Mouse (Mus musculus): ENCODE results near the gene Atxn2.
A peak's percentile ranks its signal among the peaks of the same experiment; 100 is the strongest.
"Not testable (repeated sequence)": the region's sequence is repeated elsewhere in the genome, so short reads cannot be mapped to it uniquely, and the experiment has no call there.

The Atxn2 gene

GRCm38 (mm10) chr5:121834991-121835747, 124.0 kb downstream of the Atxn2 start:
- no peak for DNase-seq (ENCODE audit: low spot score in 2 of 2)

GRCm38 (mm10) chr5:121835949-121836691, 125.0 kb downstream of the Atxn2 start:
- peak in 1 of 2 experiments; percentile 68 for DNase-seq (ENCODE audit: low spot score in 2 of 2)

DNA sequence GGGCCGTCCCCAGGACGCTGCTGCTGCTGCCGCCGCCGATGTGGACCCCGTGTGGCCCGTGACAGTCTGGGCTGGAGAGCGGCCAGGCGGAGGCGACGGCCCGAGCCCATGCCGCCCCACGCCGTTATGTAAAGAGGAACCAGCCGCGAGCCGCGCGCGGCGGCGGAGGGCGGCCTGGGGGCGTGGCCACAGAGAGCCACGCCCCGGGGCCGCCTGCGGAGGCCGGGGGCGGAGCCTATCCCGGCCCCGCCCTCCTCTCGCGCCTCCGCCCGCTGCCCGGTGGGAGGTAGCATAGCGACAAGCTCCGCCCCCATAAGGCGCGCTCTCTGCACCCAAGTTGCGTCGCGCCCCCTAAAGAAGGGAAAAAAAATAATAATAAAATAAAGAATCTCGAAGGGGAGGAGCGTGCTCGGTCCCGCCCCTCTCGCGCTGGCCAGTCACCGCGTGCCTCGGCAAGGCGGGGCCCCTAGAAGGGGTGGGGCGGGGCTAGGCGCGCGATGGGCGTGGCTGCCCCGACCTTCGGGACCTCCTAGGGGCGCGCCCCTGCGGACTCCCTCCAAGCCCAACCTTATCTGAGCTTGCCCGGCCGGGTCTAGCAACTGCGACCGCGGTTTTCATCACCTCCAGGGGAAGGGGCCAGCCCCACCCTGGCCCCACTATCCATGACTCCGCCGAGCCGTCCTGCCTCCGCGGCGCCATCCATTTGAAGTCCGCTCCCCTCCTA, 125.7 kb downstream of the Atxn2 start:
- DNase-seq (ENCODE audit: low spot score in 2 of 2), result peak; percentile 74 to 80

GRCm38 (mm10) chr5:121837441-121838340, 126.6 kb downstream of the Atxn2 start, which contains the start of gene Sh2b3:
TSS of gene Sh2b3 (minus strand) at chr5:121837646.
- peak in 1 of 2 experiments; percentile 63 for DNase-seq (ENCODE audit: low spot score in 2 of 2)

GRCm38 (mm10) chr5:121838341-121839127, 127.4 kb downstream of the Atxn2 start:
- no peak for DNase-seq (ENCODE audit: low spot score in 2 of 2)

GRCm38 (mm10) chr5:121839128-121839473, 128.0 kb downstream of the Atxn2 start:
- no peak for DNase-seq (ENCODE audit: low spot score in 2 of 2)

GRCm38 (mm10) chr5:121841516-121841915, 130.4 kb downstream of the Atxn2 start:
- DNase-seq (ENCODE audit: low spot score in 2 of 2), result no peak

GRCm38 (mm10) chr5:121841973-121842372, 130.8 kb downstream of the Atxn2 start:
- DNase-seq (ENCODE audit: low spot score in 2 of 2), result no peak

- peak in 1 of 2 experiments; percentile 80 for DNase-seq (ENCODE audit: low spot score in 2 of 2)
Observed at GRCm38 (mm10) chr5:121842665-121843118, 131.6 kb downstream of the Atxn2 start.

- DNase-seq (ENCODE audit: low spot score in 2 of 2), result no peak
Observed at GRCm38 (mm10) chr5:121843138-121843905, 132.2 kb downstream of the Atxn2 start.

GRCm38 (mm10) chr5:121845361-121845760, 134.2 kb downstream of the Atxn2 start:
- no peak for DNase-seq (ENCODE audit: low spot score in 2 of 2)

GRCm38 (mm10) chr5:121846322-121846721, 135.2 kb downstream of the Atxn2 start:
- DNase-seq (ENCODE audit: low spot score in 2 of 2), result no peak

DNA sequence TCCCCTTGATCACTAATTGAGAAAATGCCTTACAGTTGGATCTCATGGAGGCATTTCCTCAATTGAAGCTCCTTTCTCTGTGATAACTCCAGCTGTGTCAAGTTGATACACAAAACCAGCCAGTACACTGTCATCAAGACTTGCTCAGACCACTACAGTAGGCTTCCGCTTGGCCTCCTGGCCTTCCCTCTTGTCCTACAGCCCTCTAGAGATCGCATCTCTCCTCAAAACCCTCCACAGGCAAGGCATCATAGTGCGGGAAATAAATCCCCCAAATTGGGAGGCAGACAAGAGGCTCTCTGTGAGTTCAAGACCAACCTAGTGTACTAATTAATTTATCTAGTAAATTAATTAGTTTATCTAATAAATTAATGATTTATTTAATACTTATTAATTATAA, 136.1 kb downstream of the Atxn2 start:
- not testable (repeated sequence) for DNase-seq (ENCODE audit: low spot score in 2 of 2)

GRCm38 (mm10) chr5:121848035-121848519, 136.9 kb downstream of the Atxn2 start:
- no peak for DNase-seq (ENCODE audit: low spot score in 2 of 2)

DNA sequence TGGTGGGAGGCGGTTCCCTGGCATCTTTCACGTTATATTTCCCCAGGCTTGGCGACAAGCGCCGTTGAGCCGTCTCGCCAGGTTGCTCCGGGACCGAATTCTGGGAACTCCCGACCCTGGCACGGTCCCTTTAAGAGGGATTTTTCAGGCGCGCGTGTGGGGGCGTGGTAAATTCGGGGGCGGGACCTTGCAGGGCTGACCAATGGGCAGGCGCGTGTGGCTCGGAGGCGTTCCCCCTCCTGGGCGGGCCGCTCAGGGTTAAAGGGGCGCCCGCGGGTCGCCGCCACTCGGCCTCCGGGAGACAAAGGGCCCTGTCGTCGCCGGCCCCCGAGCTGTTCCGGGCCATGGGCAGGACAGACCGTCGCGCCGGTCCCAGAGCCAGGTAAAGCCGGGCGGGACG, 137.6 kb downstream of the Atxn2 start, which contains the start of gene Pheta1:
Gene Pheta1, plus strand, starts transcription at position 242 of the 400 bp plus-strand sequence.
- DNase-seq (ENCODE audit: low spot score in 2 of 2), result peak; percentile 83 to 90

DNA sequence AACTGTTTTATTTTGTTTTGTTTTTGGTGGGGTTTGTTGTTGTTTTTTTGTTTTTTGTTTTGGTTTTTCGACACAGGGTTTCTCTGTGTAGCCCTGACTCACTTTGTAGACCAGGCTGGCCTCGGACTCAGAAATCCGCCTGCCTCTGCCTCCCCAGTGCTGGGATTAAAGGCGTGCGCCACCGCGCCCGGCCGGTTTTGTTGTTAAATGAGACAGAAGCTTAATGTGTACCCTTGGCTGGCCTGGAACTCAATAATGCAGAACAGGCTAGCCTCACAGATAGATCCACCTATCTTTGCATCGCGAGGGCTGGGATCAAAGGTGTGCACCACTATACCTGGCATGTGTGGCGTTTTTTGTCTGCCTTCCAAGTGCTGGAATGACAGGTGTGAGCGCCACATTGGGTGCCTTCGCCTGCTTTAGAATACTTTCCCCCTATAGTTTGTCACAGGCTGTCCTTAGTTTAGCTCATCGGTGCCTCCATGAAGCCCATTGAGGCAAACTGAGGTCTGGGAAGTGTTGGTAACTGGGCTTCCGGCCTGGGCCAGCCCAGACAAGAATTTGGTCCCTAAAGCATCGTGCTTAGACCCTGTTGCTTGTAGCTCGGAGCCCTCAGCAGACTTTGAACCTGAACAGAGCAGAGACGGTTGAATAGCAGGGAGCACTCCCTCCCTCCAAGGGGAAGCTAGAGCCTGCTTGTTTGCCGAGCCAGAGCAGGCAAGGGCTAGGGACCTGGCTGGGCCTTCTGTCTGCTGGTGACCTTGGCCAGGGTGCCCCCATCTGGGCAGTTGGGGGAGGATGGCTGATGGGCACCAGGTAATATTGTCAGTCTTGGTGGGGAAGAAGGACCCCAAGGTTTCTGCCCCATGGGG, 138.6 kb downstream of the Atxn2 start:
- DNase-seq (ENCODE audit: low spot score in 2 of 2), result no peak

- no peak for DNase-seq (ENCODE audit: low spot score in 2 of 2)
Observed at GRCm38 (mm10) chr5:121853368-121854051, 142.4 kb downstream of the Atxn2 start.

GRCm38 (mm10) chr5:121854768-121855167, 143.6 kb downstream of the Atxn2 start:
- DNase-seq (ENCODE audit: low spot score in 2 of 2), result no peak
